Mouse (Mus musculus) fibroblast of lung, adult 2 months (primary cell): ENCODE measurements around the gene Slc25a43.

ENCODE experiments used
- DNase-seq: peaks from one replicate; pipeline ENCODE4 v3.0.0-alpha.2; 2011; ENCODE audit warnings: low read depth

Slc25a43 gene

GRCm38 (mm10) chrX:36743503-36744101 lies at the start of gene Slc25a43:
Gene Slc25a43 (plus strand): TSS chrX:36743659.
- DNase-seq = no peak

GRCm38 (mm10) chrX:36740124-36740951 lies 3.1 kb upstream of the Slc25a43 start:
- no peak for DNase-seq

- DNase-seq = no peak
Observed at GRCm38 (mm10) chrX:36741278-36741677, 2.2 kb upstream of the Slc25a43 start.

DNA sequence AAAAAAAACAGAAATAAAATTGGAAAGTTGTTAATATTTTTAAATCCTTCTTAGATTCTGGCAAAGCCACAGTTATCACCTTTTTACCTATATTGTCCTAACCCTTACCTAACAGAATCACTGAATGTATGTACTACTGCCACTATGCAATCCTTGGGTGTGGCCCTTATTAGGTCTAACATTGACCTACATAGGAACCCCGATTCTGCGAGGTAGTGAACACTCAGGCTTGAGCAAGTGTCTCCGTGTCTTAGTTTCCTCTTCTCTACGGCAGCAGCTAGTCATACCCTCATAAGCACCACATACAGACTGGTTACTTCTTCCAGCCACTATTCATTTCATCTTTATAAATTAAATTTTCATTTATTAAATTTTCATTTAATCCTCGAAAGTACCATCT lies 715 bp upstream of the Slc25a43 start:
- no peak for DNase-seq

DNA sequence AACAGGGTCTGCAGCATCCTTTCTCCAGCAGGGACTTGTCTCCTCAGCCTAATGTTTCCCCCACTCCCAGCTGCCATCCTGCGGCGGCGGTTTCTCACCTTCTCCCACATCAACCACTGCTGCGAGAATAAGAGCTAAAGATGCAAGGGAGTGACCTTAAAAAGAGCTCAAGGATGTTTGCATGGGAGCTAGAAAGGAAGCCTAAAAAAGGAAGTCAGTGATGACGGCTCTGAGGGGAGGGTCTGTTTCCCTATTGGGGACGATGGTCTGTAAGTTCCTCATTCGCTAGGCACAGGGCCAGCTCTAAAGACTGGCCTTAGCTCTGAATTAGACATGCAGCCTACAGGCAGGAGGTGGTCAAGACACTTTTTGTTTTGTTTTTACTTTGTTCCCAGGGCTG lies 1.3 kb downstream of the Slc25a43 start:
- no peak for DNase-seq

DNA sequence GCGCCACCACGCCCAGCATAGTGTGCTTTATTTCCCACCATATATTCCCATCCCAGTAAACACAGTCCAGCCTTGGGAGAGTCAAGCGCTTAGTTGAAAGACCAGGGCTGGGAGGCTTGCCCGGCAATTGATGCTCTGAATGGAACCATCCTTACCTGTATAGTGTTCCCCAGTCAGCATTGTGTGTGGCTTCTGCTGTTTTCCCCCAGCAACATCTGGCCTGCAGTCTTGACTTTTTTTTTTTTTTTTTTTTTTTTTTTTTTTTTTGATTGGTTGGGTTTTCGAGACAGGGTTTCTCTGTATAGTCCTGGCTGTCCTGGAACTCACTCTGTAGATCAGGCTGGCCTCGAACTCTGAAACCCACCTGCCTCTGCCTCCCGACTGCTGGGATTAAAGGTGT lies 1.9 kb downstream of the Slc25a43 start:
- DNase-seq = no peak

- no peak for DNase-seq
Observed at GRCm38 (mm10) chrX:36746789-36747188, 3.3 kb downstream of the Slc25a43 start.

- DNase-seq = no peak
Observed at GRCm38 (mm10) chrX:36748573-36748972, 5.1 kb downstream of the Slc25a43 start.

DNA sequence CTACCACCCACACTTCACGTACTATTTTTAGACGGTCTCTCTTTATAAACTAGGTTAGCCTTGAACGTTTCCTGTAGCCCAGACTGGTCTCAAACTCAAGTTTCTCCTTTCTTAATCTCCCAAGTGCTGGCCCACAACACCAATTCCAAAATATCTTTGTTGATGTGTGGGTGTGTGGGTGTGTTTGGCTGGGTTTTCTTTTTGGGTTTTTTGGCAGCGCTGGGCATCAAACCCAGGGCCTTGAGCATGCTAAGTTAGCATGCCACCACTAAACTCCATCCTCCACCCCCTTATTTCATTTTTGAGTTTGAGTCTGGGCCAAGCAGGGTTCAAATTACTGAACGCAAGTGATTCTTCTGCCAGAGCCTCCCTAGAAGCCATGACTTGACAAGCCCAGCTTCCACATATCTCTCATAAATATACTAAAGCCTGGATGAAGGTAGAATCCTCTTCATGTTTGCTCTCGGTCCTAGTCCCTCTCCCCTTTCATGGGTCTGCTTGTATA lies 5.9 kb downstream of the Slc25a43 start:
- peak; percentile 47 for DNase-seq

- DNase-seq = no peak
Observed at GRCm38 (mm10) chrX:36750591-36750990, 7.1 kb downstream of the Slc25a43 start.

DNA sequence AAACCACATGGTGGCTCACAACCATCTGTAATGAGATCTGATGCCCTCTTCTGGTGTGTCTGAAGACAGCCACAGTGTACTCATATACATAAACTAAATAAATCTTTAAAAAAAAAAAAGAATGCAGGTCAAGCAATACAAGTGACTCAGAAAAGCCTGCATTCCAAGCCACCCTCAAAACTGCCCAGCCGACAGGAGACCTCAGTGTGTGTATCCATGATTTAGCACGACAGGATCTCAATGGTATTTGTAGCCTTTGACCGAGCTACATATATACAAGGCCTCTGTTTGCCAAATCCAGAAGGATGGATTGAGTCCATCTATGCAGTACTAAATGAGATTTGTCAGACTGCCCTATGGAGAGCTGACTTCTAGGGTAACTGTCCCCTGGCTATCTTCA lies 9.1 kb downstream of the Slc25a43 start:
- DNase-seq = no peak

GRCm38 (mm10) chrX:36757796-36758472 lies 14.5 kb downstream of the Slc25a43 start:
- DNase-seq = no peak

GRCm38 (mm10) chrX:36758566-36758965 lies 15.1 kb downstream of the Slc25a43 start:
- no peak for DNase-seq

- no peak for DNase-seq
Observed at GRCm38 (mm10) chrX:36760946-36761635, 17.6 kb downstream of the Slc25a43 start.

- no peak for DNase-seq
Observed at GRCm38 (mm10) chrX:36762289-36762688, 18.8 kb downstream of the Slc25a43 start.

DNA sequence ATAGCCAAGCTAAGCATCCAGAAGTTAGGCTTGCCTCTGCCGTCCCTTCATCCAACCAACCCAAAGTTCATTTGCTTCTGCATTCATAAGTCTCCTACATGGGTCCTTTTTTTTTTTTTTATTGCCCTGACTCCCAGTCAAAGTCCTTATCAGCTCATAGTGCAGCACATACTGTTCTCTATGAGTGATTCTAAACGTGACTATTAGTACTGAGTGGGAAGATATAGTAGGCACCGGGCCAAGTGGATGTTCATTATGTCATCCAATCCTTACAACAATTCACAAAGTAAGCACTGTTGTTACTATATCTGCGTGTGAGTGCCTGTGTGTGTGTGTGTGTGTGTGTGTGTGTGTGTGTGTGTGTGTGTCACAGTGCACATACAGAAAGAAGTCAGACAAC lies 19.4 kb downstream of the Slc25a43 start:
- no peak for DNase-seq

DNA sequence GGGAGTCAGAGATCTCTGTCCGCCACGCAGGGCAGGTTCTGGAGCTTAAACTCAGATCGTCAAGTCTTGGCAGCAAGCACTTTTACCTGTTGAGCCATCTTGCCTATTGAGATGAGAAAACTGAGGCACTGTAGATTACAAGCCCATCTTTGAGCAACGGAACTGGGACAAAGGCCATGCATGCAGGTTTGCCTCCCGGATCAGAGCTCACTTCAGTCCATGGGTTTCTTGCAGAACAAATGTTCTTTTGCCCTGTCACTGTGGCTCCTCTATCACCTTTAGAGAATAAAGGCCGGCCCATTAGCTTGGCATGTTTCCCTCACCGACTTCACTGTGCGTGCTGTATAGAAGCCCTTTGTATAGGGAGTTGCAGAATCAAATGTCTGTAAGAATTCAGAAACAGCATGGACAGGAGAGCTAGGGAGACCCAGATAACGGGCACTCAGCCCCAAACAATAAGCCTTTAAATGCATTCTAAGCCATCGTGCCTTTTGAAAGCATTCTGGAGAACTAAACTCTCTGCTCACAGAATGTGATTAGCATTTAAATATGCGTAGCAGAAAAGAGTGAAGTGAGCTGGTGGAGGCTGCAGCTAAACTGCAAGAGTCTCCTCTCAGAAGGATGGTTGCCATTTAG lies 20.0 kb downstream of the Slc25a43 start:
- no peak for DNase-seq

DNA sequence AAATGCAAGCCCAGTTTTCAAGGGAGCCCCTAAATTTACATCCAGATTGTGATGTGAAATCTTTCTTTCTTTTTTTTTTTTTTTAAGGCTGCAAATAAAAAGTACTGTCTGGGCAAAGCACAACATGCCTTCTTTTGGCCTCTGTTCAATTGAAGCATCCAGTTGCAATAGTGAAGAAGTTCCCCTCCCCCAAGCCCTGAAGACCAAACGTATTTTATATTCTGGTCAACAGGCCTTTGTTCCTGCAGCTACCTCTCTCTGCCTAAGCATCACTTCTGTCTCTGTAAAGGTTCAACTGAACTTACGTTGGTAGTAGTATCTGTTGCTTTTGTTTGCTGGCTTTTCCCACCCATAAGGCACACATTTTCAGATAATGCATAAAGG lies 20.5 kb downstream of the Slc25a43 start:
- no peak for DNase-seq

DNA sequence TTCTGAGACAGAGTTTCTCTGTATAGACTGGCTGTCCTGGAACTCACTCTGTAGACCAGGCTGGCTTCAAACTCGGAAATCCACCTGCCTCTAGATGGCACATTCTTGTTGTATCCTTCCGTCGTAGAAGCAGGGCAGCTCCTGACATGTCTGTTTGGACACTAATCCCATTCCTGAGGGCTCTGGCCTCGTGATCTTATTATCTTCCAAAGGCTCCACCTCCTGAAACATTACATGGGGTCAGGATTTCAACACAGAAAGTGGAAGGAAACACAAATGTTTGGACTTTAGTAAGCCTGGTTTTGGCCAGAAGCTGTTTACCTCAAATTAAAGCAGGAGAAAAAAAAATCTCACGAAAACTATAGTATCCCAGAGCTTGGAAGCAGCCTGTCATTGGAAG lies 23.9 kb downstream of the Slc25a43 start:
- no peak for DNase-seq

- DNase-seq = no peak
Observed at GRCm38 (mm10) chrX:36772591-36772990, 29.1 kb downstream of the Slc25a43 start.

GRCm38 (mm10) chrX:36775520-36775919 lies 32.1 kb downstream of the Slc25a43 start:
- no peak for DNase-seq

DNA sequence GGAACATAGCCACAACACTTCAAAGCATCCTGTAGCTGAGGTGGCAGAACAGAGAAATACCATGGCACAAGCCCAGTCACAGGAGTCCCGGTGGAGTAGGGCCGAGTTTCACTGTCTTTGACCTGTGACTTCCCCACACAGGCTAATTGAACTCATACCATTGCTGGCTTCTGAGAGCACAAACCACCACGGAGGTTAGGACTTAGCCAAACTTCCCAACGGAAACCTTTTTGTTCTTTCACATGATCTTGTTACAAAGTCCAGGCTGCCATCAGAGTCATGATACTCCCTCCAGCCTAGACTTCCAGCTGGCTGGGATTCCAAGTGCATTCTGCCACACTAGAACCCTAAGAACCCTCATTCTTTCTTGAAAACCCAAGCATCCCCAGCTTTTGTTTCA lies 34.2 kb downstream of the Slc25a43 start:
- no peak for DNase-seq
